Mouse (Mus musculus) forebrain, embryonic 12.5 days (tissue): ENCODE measurements around the gene Bicdl2. TPM values are rescaled to one million over a fixed set of nuclear protein-coding genes. Genes with fewer than 3 reads are reported as not detected.
A peak's percentile ranks its signal among the peaks of the same experiment; 100 is the strongest.

Experiments used
- ATAC-seq: fragments of 200-750 bp; cut with Nextera tagmentation; 2 replicates; pipeline ENCODE4 v1.8.0; 2017; ENCODE audit warnings: moderate TSS enrichment; ENCODE audit not compliant: low FRiP score
- H3K27ac ChIP-seq: fragments of 300-500 bp; sonication (generic); 2 replicates; pipeline ENCODE4 v1.5.1; 2016; ENCODE audit warnings: mild to moderate bottlenecking
- H3K27me3 ChIP-seq: fragments of 300-500 bp; sonication (generic); 2 replicates; pipeline ENCODE4 v1.6.1; 2016; ENCODE audit warnings: mild to moderate bottlenecking
- H3K36me3 ChIP-seq: fragments of 300-500 bp; sonication (generic); replicated peaks from 2 replicates; pipeline ENCODE4 v1.6.1; 2016; ENCODE audit warnings: mild to moderate bottlenecking
- H3K4me1 ChIP-seq: fragments of 300-500 bp; sonication (generic); 2 replicates; pipeline ENCODE4 v1.6.1; 2016
- H3K4me2 ChIP-seq: fragments of 300-500 bp; sonication (generic); 2 replicates; pipeline ENCODE4 v1.6.1; 2016; ENCODE audit warnings: mild to moderate bottlenecking, moderate library complexity
- H3K4me3 ChIP-seq: fragments of 300-500 bp; sonication (generic); replicated peaks from 2 replicates; pipeline ENCODE4 v1.5.1; 2016; ENCODE audit warnings: mild to moderate bottlenecking
- H3K9ac ChIP-seq: fragments of 300-500 bp; sonication (generic); 2 replicates; pipeline ENCODE4 v1.6.1; 2016; ENCODE audit warnings: mild to moderate bottlenecking
- H3K9me3 ChIP-seq: fragments of 300-500 bp; sonication (generic); 2 replicates; pipeline ENCODE4 v1.6.1; 2016
- WGBS: fragments of 180-500 bp; shearing (Covaris S2); methylation state at CpG from one replicate; pipeline ENCODE4 v1.1.7; 2016; 5-methylcytosine and 5-hydroxymethylcytosine counted together
- polyA plus RNA-seq: library from polyadenylated mRNA; unstranded; fragments of >200 nt; fragmentation: Nextera tagmentation; extraction: Ambion mirVana; gene quantifications from 2 replicates; pipeline ENCODE4 v1.2.1, GENCODE M21; 2016

Gene Bicdl2
- 0.19 and 0.42 TPM in 2 replicates for polyA plus RNA-seq

DNA sequence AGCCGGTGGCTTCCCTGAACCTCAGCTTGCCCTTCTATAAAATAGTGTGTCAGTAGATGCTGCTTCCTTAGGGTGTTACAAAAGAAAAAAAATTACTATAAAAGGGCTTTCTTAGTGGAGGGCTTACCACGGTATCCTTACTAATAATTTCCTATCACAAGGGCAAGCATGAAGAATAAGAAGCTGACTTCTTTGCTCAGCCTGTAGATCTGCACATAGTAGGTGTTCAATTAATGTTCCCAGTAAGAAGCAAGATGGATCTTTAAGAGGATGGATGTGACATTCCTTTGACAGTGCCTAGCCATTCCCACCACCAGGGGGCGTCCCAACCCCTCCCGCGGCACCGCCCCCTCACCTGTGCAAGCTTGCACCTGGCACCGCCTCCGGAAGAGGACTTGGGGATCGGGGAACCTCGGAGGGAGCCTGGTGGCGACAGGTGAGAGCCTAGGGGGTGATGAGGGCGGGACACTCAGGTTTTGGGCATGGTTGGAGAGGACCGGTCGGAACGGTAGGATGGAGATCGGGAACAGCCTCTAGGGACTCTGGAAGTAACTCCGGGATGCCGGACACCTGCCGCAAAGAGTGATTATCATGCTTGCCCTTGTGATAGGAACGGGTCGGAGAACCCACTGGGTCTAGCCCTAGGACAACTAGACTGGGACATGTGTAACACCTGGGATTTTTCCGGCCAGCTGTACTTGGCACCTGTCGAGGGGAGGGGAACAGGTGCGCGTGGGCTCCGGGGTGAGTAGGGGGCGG, at the start of gene Bicdl2:
Gene Bicdl2 (plus strand): TSS at position 390 of the 759 bp plus-strand sequence.
- no peak within 1 kb of the TSS for H3K27ac ChIP-seq
- peaks cover 2% of the 10 kb centered on the region; the same call in 1 of the 2 replicates for H3K4me1 ChIP-seq
- H3K4me2 ChIP-seq, result peak within 1 kb of the TSS; percentile 13; the same call in 1 of the 2 replicates
- no peaks in the 10 kb centered on the region for H3K9me3 ChIP-seq
- peaks cover 57% of the 10 kb centered on the region for H3K27me3 ChIP-seq
- WGBS, result 7% methylated on average over 27 of the region's 27 CpGs
- 0 out of 2 replicates have a peak within 1 kb of the TSS, but pooled peaks have one; percentile 8 for H3K4me3 ChIP-seq
- no peaks in the 10 kb centered on the region for H3K36me3 ChIP-seq
- no peak within 1 kb of the TSS for H3K9ac ChIP-seq
- ATAC-seq, result no peak

DNA sequence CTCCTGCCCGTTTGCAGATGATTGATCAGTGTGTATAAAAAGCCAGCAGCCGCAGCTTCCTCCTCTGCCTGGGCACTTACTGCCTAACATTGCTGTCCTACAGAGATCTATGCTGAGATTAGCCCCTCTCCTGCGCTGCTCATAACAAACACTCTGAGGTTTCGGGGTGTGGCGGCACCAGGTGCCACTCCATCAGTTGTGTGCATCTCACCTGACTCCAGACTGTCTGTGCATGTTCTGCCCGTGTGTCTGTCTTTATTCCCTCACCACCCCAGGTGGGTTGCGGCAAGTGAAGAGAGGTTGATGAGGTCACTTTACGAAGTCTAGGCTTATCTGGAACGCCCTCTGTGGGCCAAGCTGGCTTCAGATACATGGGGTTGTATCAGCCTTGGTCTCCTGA, 43.2 kb upstream of the Bicdl2 start:
- 68% methylated on average over 9 of the region's 9 CpGs for WGBS
- no peaks in the 10 kb centered on the region for H3K36me3 ChIP-seq

DNA sequence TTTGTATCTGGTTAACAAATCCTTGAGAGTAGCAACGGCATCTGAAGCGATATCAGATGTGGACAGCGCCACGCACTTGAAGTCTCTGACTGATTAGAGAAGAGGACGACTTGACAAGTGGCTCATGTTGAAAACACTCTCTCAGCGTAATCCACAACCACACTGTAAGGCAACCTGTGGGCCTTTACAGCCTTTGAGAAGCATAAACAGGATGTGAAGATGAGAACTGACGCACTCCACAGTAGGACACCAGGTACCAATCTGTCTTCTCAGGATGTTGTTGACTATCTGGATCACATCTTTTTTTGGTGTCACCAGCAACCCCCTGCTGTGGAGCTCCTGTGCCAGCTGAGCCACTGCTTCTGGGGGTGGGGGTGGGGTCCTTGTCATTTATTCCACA, 40.0 kb upstream of the Bicdl2 start:
- no peak overlapping the region for H3K4me2 ChIP-seq
- WGBS, result 88% methylated on average over 7 of the region's 7 CpGs
- no peaks in the 10 kb centered on the region for H3K4me1 ChIP-seq
- H3K9me3 ChIP-seq, result no peaks in the 10 kb centered on the region
- H3K9ac ChIP-seq, result no peak overlapping the region
- no peak overlapping the region for H3K27ac ChIP-seq
- H3K36me3 ChIP-seq, result no peaks in the 10 kb centered on the region
- H3K27me3 ChIP-seq, result peaks cover 6% of the 10 kb centered on the region; the same call in 1 of the 2 replicates
- no peak for ATAC-seq
- H3K4me3 ChIP-seq, result no peak overlapping the region

More for the DNA sequence above, 43.2 kb upstream of the Bicdl2 start:
- peaks cover 6% of the 10 kb centered on the region; the same call in 1 of the 2 replicates for H3K27me3 ChIP-seq
- H3K9ac ChIP-seq, result no peak overlapping the region
- no peaks in the 10 kb centered on the region for H3K4me1 ChIP-seq
- no peak for ATAC-seq
- no peaks in the 10 kb centered on the region for H3K9me3 ChIP-seq
- H3K4me3 ChIP-seq, result no peak overlapping the region
- no peak overlapping the region for H3K27ac ChIP-seq
- H3K4me2 ChIP-seq, result no peak overlapping the region

DNA sequence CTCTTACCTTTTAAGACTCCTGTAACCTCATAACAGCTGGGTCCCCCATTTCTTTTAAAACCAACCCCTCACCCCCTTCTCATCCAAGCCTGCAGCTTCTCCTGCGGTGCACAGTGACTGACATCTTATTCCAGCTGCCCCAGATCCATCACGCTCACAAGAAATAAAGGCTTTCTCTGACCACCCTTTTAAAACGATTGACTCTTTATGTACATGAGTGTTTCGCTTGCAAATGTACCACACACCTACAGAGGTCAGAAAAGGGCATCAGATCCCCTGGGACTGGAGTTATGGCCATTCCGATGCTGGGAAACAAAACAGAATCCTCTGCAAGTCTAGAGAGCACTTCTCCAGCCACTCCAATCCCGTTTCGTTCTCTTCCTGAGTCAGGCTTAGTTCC, 32.5 kb upstream of the Bicdl2 start:
- no peak overlapping the region for H3K27ac ChIP-seq
- no peak overlapping the region for H3K4me3 ChIP-seq
- H3K27me3 ChIP-seq, result no peaks in the 10 kb centered on the region
- H3K9ac ChIP-seq, result no peak overlapping the region
- no peak for ATAC-seq
- H3K36me3 ChIP-seq, result no peaks in the 10 kb centered on the region
- H3K4me1 ChIP-seq, result peaks cover 4% of the 10 kb centered on the region; the same call in 1 of the 2 replicates
- no peaks in the 10 kb centered on the region for H3K9me3 ChIP-seq
- WGBS, result 44% methylated on average over 7 of the region's 7 CpGs
- H3K4me2 ChIP-seq, result no peak overlapping the region

DNA sequence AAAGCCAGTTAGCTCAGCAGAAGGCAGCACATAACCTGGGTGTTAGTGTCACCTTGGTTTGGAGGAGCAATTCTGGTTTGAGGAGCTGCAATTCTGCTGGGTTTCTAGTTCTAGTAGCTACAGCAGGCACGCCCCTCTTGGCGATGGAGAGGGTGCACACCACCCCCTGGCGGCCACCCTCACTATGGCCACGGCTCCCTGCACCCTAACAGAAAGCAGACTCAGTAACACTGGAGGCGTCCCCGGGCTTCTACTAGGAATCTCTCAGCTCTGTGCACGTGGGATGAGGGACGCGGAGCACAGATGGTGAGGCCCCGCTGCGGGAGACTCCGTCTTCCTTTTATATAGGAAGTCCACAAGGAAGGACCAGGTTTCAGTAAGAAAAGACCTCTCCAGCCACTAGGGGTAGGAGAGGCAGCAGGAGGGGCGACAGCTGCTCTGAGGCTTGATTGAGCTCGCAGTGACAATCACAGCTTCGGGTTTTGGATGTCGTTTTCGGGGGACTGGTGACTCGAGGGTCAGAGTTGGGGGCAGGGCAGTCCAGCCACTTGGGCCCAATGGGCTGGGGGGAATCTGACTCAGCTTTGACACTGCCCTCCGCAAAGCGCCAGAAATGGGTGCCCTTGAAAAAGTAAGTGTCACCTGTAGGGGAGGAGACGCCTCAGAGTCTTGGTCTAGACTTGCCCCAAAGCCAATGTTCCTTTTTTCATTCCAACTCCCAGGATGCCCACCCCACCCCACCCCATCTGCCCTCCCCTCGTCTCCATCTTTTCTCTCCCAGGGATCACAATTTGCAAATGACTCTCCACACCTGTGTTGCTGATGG, 29.9 kb upstream of the Bicdl2 start:
- Histone ChIP-seq H3K4me2 (peak overlapping the region; percentile 47), H3K9me3 (no peaks in the 10 kb centered on the region), H3K27ac (no peak overlapping the region), H3K4me3 (peak overlapping the region; percentile 10; the same call in 1 of the 2 replicates), H3K9ac (0 out of 2 replicates have a peak overlapping the region, but pooled peaks have one; percentile 21), H3K36me3 (no peaks in the 10 kb centered on the region), H3K27me3 (no peaks in the 10 kb centered on the region), H3K4me1 (peaks cover 4% of the 10 kb centered on the region; the same call in 1 of the 2 replicates)
- peak; percentile 88 for ATAC-seq
- 17% methylated on average over 22 of the region's 22 CpGs for WGBS

DNA sequence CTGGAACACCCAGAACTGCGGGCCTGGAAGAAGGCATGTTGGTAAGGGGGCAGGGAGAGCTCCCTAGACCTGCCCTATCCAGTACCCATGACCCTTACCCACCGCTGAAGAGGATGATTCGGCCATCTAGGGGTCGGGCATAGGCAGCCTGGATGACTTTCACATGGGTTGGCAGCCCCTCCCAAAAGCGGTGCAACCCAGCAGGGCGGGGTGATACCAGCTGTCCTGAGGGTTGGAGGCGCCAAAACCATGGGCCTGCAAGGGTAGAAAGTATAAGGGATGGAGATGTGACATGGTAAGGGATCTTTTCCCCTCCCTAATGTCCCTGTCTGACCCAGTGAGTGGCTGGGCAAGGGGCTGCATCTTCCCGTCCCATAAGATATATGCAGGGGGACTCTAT, 29.1 kb upstream of the Bicdl2 start:
- 82% methylated on average over 8 of the region's 8 CpGs for WGBS
- no peak overlapping the region for H3K4me3 ChIP-seq
- no peaks in the 10 kb centered on the region for H3K27me3 ChIP-seq
- H3K27ac ChIP-seq, result no peak overlapping the region
- no peaks in the 10 kb centered on the region for H3K9me3 ChIP-seq
- no peak overlapping the region for H3K9ac ChIP-seq
- no peaks in the 10 kb centered on the region for H3K36me3 ChIP-seq
- H3K4me1 ChIP-seq, result peaks cover 4% of the 10 kb centered on the region; the same call in 1 of the 2 replicates
- no peak overlapping the region for H3K4me2 ChIP-seq
- no peak for ATAC-seq

DNA sequence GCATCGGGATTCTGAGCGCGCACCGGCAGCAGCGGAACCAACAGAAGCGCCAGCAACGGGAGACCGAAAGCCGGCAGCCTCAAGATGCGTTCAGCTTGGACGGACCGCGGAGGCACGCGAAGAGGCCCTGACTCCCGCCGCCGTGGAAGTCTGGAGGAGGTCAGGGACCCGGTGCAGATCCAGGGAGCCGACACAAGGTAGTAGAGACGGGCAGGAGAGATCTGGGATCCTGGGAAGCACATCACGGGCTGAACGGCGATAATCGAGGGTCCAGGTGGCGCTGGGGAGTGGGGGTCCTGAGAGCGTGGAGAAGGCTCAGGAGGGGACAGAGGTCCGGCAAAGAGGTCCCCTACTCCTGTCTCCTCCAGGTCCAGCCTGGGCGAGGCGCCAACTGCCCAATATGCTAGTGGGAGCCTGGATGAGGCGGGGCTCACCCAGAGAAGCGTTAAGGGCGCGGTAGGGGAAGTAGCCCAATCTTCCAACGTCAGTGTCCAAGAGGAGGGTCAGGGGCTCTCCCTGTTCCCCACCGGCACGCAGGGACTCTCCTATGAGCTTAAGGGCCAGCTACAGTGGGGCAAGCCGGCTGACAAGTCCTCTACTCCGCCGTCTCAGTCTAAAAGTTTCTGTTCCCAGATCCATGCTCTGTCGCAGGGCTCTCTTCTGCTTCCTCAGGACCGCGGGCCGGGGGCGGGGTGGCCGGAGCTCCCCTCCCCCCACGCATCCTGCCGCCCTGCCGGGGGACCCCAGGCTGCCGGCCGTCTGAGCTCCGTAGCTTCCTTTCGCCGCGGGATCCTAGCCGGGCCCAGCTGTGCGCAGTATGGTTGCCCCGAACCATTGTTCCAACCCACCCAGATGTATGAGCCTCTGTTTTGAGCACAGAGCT, 15.5 kb upstream of the Bicdl2 start, which contains the start of gene Mmp25:
Gene Mmp25 (minus strand): TSS at position 665 of the 883 bp plus-strand sequence.
- Histone ChIP-seq H3K4me1 (peaks cover 10% of the 10 kb centered on the region), H3K27ac (no peak within 1 kb of the TSS)

DNA sequence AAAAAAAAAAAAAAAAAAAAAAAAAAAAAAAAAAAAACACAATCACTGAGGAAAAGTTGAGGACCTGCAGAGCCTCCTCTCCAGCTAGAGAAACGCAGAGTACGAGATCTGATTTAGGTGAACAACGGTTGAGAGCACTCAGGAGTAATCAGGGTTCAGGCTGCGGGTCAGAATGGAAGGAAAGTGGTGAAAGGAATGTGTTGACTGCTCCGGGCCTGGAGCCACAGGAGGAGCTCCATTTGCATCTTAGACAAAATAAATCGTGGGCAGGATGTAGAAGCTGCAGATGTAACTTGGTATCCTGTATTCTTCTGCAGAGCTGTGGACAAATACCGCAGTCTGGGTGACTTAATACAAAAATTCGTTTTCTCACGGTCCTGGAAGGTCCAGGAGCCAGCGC, 14.4 kb upstream of the Bicdl2 start:
- Histone ChIP-seq H3K27ac (no peak overlapping the region), H3K4me3 (no peak overlapping the region), H3K27me3 (peaks cover 45% of the 10 kb centered on the region), H3K4me1 (peaks cover 10% of the 10 kb centered on the region), H3K9ac (no peak overlapping the region), H3K9me3 (no peaks in the 10 kb centered on the region), H3K36me3 (no peaks in the 10 kb centered on the region), H3K4me2 (no peak overlapping the region)
- 32% methylated on average over 10 of the region's 10 CpGs for WGBS
- no peak for ATAC-seq

More for the DNA sequence above, 15.5 kb upstream of the Bicdl2 start, which contains the start of gene Mmp25:
- under 1% methylated on average over 57 of the region's 58 CpGs for WGBS
- peak within 1 kb of the TSS; percentile 53 for H3K9ac ChIP-seq
- H3K4me2 ChIP-seq, result peak within 1 kb of the TSS; percentile 70
- no peaks in the 10 kb centered on the region for H3K9me3 ChIP-seq
- no peak for ATAC-seq
- no peaks in the 10 kb centered on the region for H3K36me3 ChIP-seq
- peaks cover 45% of the 10 kb centered on the region for H3K27me3 ChIP-seq
- H3K4me3 ChIP-seq, result peak within 1 kb of the TSS; percentile 39

DNA sequence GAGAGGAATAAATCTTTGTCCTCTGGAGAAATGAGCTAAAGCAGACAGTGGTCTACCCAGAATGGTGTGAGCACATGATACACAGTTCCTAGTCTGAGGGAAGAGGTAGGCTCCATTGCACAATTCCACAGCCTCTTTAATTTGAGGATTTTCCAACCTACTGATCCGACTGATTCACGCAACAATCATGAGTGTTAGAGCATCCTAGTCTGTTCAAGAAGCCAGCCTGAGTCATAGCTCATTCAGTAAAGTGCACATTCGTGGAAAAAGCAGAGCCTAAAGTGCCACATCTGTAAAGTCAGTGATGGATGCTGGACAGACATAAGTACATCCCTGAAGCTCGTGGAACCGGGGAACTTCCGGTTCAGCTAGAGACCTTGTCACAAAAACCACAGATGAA, 8.9 kb upstream of the Bicdl2 start:
- H3K27ac ChIP-seq, result no peak overlapping the region
- peaks cover 16% of the 10 kb centered on the region for H3K27me3 ChIP-seq
- H3K4me2 ChIP-seq, result no peak overlapping the region
- WGBS, result 84% methylated on average over 6 of the region's 6 CpGs
- no peaks in the 10 kb centered on the region for H3K9me3 ChIP-seq
- H3K4me1 ChIP-seq, result no peaks in the 10 kb centered on the region
- no peaks in the 10 kb centered on the region for H3K36me3 ChIP-seq
- no peak for ATAC-seq
- H3K4me3 ChIP-seq, result no peak overlapping the region
- no peak overlapping the region for H3K9ac ChIP-seq

DNA sequence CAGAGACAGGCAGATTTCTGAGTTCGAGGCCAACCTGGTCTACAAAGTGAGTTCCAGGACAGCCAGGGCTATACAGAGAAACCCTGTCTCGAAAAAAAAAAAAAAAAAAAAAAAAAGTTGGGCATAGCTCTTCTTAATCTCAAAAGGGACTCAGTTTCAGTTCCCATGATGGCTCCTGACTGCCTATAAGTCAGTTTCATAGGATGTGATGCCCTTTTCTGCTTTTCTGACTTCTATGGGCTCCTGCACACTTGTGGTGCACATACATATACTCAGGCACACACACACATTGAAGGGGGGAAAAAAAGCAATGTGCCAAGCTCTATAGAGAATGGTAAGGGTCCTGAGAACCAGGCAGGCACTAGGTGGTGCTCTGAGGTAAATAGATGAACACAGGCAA, 7.0 kb upstream of the Bicdl2 start:
- no peaks in the 10 kb centered on the region for H3K36me3 ChIP-seq
- no peaks in the 10 kb centered on the region for H3K4me1 ChIP-seq
- 81% methylated on average over 2 of the region's 2 CpGs for WGBS
- no peak for ATAC-seq
- H3K27me3 ChIP-seq, result peaks cover 14% of the 10 kb centered on the region
- no peak overlapping the region for H3K4me3 ChIP-seq
- no peak overlapping the region for H3K9ac ChIP-seq
- no peak overlapping the region for H3K27ac ChIP-seq
- no peak overlapping the region for H3K4me2 ChIP-seq
- H3K9me3 ChIP-seq, result no peaks in the 10 kb centered on the region

DNA sequence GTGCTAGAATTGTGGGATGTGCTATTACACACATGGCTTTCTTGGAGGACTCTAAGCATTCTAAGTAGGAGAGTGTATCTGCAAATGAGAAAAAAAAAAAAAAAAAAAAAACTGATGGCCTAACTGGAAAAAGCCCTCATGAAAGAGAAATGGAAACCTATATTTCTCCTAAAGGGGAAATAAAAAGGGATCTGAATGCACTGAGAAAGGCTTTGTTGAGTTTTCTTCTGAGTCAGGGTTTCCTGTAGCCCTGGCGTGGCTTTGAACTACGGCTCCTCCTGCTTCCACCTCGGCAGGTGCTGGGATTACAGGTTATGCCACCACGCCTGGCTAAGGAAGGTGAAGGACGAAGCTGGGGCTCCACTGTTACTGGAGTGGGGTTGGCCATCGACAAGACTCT, 6.3 kb upstream of the Bicdl2 start:
- Histone ChIP-seq H3K4me1 (no peaks in the 10 kb centered on the region), H3K4me2 (no peak overlapping the region), H3K9me3 (no peaks in the 10 kb centered on the region), H3K27ac (no peak overlapping the region), H3K9ac (no peak overlapping the region), H3K4me3 (no peak overlapping the region), H3K27me3 (peaks cover 17% of the 10 kb centered on the region), H3K36me3 (no peaks in the 10 kb centered on the region)
- WGBS, result 70% methylated on average over 6 of the region's 6 CpGs
- no peak for ATAC-seq
